ENCODE assay signal across 15 mouse cellular contexts in genomic region chr4:130240695-130241094, GRCm38 (mm10). TPM values are rescaled to one million over a fixed set of nuclear protein-coding genes. Genes with fewer than 3 reads are reported as not detected.
DNase-seq lines count a peak whose midpoint lies in the region; ATAC-seq and TF ChIP-seq lines count a peak whose summit lies in the region.
"Had no signal": no experiment of that assay in that cellular context is flagged by ENCODE, and none has a peak within 500 bp of the region (broad histone marks: within the 10 kb centered on the region; RNA-seq: fewer than 3 reads in every experiment).

No protein-coding gene starts in this region.

- H3K36me3 ChIP-seq in liver, embryonic 11.5 days (ENCODE audit: control insufficient read depth, insufficient read depth, low read length): no peaks in the 10 kb centered on the region
- H3K36me3 ChIP-seq in E14TG2a.4 (ENCODE audit: insufficient read depth, low read length): no peaks in the 10 kb centered on the region
- H3K36me3 ChIP-seq: limb, embryonic 10.5 days had no signal

- H3K4me3 ChIP-seq in liver, embryonic 11.5 days (ENCODE audit: low read depth, low read length): no peak overlapping the region
- no peak overlapping the region for H3K4me3 ChIP-seq in E14TG2a.4 (replicated peaks; ENCODE audit: low read length)
- H3K4me3 ChIP-seq: erythroblast, embryonic 14.5 days; limb, embryonic 10.5 days had no signal

- no peaks in the 10 kb centered on the region for H3K4me1 ChIP-seq in liver, embryonic 11.5 days (replicated peaks; ENCODE audit: control insufficient read depth, insufficient read depth, low read length)
- peaks cover 14% of the 10 kb centered on the region for H3K4me1 ChIP-seq in E14TG2a.4 (replicated peaks; ENCODE audit: low read depth, low read length)
- H3K4me1 ChIP-seq: limb, embryonic 10.5 days had no signal

- H3K27me3 ChIP-seq in liver, embryonic 11.5 days (replicated peaks; ENCODE audit: control insufficient read depth, insufficient read depth, low read length): no peaks in the 10 kb centered on the region
- no peaks in the 10 kb centered on the region for H3K27me3 ChIP-seq in E14TG2a.4 (ENCODE audit: insufficient read depth, low read length)

- no peak overlapping the region for H3K27ac ChIP-seq in liver, embryonic 11.5 days (ENCODE audit: low read depth, low read length)
- H3K27ac ChIP-seq: limb, embryonic 10.5 days had no signal

- WGBS in liver, embryonic 11.5 days: 32% methylated on average over 5 of the region's 5 CpGs

- no peaks in the 10 kb centered on the region for H3K9me3 ChIP-seq in liver, embryonic 11.5 days (ENCODE audit: control insufficient read depth, low read length)
- peaks cover 15% of the 10 kb centered on the region for H3K9me3 ChIP-seq in E14TG2a.4 (ENCODE audit: low read length)
- H3K9me3 ChIP-seq: limb, embryonic 10.5 days had no signal

- DNase-seq in liver (peak; percentile 57), NIH3T3 (ENCODE audit: low read depth) (peak; percentile 45)
- no peak for DNase-seq in liver, embryonic 11.5 days (ENCODE audit: low spot score)
- DNase-seq in kidney, adult 9 months: no peak
- no peak for DNase-seq in thymus, adult 18-20 months
- DNase-seq: cerebellum, postnatal 25 days; lung, postnatal 4 days had no signal

- peak; percentile 58 for TF ChIP-seq CTCF in E14TG2a.4 (conservative IDR thresholded peaks at IDR 0.05; ENCODE audit: low read length)

- H3K4me2 ChIP-seq in liver, embryonic 11.5 days: no peak overlapping the region

- H3K9ac ChIP-seq in liver, embryonic 11.5 days (ENCODE audit: low read depth, low read length): no peak overlapping the region

- no peak for ATAC-seq in liver, embryonic 11.5 days (replicated peaks; ENCODE audit: low FRiP score)
- ATAC-seq in megakaryocyte progenitor cell, adult 5-6 weeks (replicated peaks; ENCODE audit: poor library complexity): 0 out of 2 replicates have a peak, but pooled peaks have one; percentile 46

RNA-seq across cellular contexts. Expression of gene Gm853, which starts 18.5 kb away (rescaled TPM):
- not detected in 2 replicates for polyA plus RNA-seq in liver, embryonic 11.5 days (2014; fragmentation: Nextera tagmentation; extraction: Ambion mirVana)
- total RNA-seq in megakaryocyte progenitor cell, adult 5-6 weeks (2015): not detected in 2 replicates
- total RNA-seq in megakaryocyte progenitor cell, adult 5-6 weeks (2017): not detected in 2 replicates
- total RNA-seq: gastrocnemius, adult 8-10 months had no signal
- polyA plus RNA-seq: erythroblast, embryonic 14.5 days; heart, embryonic 16.5 days; intestine, embryonic 14.5 days; limb, embryonic 10.5 days; urinary bladder, adult 2 months had no signal

RNA-seq across cellular contexts. Expression of gene Serinc2, which starts 38.3 kb away (rescaled TPM):
- 6.1 and 6.8 TPM in 2 replicates for polyA plus RNA-seq in liver, embryonic 11.5 days (2014; fragmentation: Nextera tagmentation; extraction: Ambion mirVana)
- total RNA-seq in megakaryocyte progenitor cell, adult 5-6 weeks (2015): 0.07 TPM in 1 of 2 replicates, not detected in the other
- not detected in 2 replicates for total RNA-seq in megakaryocyte progenitor cell, adult 5-6 weeks (2017)
- polyA plus RNA-seq: erythroblast, embryonic 14.5 days had no signal

Comparison
In these comparisons a context has a peak if more than half of its experiments do, and no peak if none do; other contexts are left out.
1. DNase-seq: peak in liver (single experiment) and NIH3T3 (single experiment); none in liver, embryonic 11.5 days (single experiment), kidney, adult 9 months (single experiment) and thymus, adult 18-20 months (0 of 2).